Mouse (Mus musculus) thymus, postnatal 4 days (tissue): ENCODE results near the gene Tspan6.

Experiments used
- DNase-seq: peaks from one replicate; pipeline ENCODE4 v3.0.0; 2021

Tspan6 gene

DNA sequence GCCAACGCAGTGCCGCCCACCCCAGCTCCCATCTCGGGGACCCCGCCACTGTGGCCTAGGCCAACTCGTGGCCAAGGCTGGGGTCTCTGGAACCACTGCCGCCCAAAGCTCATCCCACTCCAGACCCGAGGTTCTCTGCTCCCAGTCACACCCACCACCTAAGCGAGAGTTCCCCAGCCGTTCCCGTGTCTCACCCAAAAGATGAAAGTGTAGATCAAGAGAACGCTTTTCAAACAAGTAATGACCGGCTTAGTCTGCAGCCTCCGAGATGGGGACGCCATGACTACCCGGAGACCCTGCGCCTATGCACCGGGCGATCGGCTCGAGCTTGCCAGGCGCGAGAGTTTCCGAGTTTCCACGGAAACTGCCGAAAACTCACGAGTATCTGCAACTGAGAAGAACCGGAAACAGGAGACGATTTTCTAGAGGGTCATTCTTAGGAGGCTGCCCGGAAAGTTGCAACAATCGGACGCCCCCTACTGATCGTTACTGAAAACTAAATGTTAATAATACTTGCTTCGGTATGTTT is at the start of gene Tspan6:
Gene Tspan6 (minus strand): TSS at position 416 of the 529 bp plus-strand sequence.
- peak; percentile 90 for DNase-seq

DNA sequence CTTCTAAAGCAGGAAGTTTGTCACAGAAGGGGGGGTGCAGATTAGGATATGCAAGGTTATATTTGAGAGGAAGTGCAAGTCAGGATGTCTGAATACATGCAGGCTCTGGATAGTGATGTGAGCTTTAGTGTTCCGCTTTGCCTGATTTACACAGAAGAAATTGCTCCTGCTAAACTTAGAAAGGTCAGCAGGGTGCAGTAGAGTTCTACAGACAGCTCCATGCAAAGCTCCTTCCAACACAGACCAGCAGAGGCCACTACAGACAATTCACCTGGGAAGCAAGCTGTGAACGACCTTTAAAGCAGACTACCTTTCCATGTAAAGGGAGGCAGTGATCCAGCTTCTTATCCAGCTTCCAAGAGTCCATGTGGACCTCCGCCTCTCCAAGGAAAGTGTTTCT is 49.2 kb upstream of the Tspan6 start:
- peak; percentile 46 for DNase-seq

DNA sequence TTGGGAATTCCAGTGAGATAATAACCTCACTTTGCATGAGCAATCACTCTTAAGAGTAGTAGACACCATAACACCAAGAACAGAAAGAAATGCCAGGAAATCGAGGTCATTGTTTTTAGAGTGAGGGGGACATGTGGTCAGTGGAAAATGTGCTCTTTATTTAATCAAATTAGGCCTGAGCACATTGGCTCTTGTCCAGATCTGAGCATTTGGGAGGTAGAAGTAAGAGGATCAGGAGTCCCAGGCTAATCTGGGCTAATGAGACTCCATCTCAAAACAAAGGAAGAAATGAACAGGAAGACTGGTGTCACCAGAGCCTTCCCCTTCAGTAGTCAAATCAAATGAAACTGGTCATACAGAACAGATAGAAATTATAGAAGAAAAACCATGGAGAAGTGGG is 41.3 kb upstream of the Tspan6 start:
- DNase-seq = no peak

DNA sequence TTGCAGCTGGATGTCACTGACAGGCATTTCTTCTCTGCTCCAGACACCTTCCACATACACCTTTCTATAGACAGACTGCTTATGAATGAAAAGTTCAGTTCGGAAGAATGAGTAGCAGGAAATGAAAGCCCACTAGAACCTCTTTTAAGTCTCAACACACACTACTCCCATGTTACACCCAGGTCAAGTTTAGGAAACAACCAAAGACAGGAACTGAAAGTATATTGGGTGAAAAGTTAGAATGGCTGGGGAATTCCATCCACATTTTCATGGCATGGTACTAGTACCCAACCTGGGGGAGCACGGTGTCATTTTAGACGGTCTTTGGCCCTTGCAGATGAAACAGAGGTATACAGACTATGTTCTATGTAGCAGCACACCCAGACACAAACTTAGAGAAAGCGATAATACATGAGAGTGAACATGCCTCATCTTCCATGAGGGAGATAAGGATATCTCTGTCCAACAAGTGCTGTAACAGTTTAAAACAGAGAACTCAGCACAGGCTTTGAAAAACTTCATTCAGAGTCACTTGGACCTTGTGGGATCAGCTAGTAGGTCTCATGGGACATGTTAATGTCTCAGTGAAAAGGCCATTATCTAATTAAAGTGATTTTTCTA is 38.5 kb upstream of the Tspan6 start:
- no peak for DNase-seq

DNA sequence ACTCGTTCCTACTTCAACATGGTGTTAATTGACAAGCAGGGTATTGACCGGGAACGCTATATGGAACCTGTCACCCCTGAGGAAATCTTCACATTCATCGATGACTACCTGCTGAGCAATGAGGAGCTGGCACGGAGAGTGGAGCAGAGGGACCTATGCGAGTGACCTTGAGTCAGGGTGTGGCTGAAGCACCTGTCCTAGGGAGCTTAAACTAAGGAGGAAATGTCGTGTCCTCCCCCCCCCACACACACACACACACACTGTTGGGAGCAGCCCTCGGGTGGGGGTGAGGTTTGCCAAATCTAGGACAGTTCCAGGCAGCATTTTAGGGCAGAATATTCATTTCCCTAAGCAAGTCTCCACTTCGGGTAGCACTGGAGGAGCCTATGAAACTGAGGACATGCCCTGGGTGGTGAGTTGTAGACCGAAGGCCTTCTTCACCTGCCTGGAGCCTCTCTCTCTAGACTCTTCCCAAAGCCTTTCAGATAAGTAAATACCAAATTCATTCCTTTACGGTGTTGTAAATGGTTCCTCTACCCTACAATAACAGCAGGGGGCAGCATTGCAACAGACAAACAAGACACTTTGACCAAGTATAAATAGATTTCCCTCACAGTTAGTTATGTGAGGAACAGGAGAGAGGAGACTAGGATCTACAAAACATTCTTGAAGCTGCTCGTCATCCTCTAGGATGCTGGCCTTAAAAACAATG is 33.2 kb upstream of the Tspan6 start:
- DNase-seq = peak; percentile 36

DNA sequence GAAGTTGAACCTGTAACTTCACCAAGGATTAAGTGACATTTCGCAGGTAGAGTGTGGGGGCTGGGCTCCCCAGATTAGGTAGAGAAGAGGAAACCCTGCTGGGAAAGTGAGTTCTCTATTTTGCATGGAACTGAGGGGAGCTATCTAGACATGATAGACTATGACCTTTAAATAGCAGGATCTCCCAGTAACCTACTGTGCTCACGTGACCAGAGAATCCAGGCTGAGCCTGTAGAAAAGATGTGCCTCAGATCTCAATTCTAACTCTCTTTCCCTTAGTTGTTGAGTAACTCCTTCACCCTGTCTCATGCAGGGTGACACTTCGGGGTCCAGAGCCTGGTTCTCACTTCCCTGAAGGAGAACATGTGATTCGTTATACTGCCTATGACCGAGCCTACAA is 28.5 kb upstream of the Tspan6 start:
- DNase-seq = no peak

DNA sequence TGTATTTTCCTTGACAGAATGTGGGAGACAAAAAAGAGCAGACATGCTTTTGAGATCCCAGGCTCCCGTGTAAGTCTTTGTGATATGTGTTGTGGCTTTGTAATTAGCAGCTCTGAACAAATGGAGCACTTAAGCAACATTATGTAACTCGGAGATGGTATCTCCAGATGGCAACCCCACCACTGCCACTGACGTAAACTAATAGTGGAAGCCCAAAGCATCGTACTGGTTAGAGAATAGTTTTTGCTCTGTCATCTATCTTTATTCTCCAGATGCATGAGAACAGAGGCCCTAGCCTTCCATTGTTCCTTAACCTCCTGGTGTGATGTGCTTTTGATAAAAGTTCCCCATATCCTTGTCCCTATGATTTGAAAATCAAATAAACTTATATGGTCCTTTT is 23.0 kb upstream of the Tspan6 start:
- DNase-seq = no peak

DNA sequence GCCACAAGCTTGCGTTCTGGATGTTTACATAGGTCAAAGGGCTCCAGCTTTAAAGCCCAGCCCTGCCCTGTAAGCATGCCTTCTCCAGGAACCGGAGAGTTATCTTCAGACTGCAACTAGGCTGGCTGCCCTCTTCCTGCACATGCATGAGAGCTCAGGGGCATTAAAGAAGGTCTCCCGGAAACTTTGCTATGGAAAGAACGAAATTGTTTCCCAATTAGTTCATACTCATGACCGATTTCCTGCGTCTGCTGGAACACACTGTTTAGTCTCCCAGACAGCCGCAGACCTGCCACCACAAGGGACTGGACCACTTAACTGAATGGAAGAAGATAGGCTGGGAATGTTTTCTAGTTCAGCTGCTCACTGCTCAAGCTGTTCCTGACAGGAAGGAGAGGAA is 16.0 kb upstream of the Tspan6 start:
- DNase-seq = no peak

DNA sequence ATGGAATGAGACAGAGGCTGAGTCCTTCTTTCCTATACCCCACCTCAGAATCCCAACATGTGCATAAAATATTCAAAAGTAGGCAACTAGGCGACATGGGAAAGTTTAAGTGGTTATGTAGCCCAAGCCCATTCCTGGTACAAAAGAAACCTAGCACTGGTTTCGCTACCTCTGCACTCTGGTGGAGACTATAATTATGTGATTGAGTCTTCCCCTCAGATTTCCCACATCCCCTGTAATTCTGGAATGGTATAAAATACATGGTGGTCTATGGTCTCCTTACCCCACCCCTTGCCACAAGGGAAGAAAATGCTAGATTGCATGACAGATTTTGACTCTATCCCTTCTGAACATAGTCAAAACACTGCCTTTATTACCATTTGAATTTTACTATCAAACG is 14.8 kb upstream of the Tspan6 start:
- DNase-seq = no peak

DNA sequence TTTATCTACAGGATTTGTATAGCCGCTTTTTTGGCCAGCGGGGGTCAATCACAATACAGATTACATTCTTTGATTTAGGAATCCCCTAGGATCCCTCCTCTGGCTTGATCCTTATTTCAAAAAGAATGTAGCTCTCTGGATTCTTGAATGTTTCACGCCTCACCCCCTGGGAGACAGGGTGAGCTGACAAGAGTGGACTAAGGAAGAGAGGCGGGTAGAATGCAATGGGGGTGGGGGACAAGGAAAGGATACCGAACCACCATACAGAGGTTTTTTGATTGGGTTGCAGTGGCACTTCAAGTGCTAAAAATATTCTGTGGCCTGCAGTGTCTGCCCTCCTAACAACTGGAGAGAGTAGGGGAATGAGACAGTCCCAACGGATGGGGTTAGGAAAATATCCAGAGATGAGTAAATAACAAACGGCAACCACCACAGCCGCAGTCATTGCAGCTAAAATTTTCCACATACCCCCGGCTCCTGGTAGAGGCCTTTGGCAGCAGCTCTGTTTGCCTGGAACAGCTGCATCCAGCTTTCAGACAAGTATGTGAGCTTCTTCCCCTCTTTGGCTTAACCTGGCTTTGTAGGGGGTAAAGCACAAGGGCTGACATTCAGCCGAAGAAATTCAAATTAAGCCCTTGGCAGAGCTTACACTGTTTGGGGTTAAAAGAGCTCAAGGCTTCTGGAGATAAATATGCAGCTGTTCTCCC is 13.3 kb upstream of the Tspan6 start:
- no peak for DNase-seq

DNA sequence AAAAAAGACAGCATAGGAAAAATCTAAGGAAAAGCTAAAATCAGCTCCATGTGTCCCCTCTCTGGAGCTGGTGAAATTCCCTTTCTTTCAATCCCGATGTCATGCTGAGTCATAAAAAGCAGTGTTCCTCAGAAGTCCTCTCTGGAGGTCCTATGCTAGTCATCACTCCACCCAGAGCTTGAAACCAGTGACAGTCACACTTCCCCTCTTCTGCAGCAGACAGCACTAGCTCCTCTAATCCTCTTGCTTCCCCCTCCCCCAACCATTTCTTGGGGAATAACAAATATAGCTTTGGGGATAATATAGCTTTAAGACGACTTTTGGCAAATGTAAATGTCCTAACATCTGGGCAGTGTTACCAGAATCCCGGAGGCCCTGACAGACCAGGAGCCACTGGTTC is 10.0 kb upstream of the Tspan6 start, which contains the start of gene Srpx2:
Gene Srpx2 (plus strand): TSS at position 166 of the 400 bp plus-strand sequence.
- DNase-seq = no peak

DNA sequence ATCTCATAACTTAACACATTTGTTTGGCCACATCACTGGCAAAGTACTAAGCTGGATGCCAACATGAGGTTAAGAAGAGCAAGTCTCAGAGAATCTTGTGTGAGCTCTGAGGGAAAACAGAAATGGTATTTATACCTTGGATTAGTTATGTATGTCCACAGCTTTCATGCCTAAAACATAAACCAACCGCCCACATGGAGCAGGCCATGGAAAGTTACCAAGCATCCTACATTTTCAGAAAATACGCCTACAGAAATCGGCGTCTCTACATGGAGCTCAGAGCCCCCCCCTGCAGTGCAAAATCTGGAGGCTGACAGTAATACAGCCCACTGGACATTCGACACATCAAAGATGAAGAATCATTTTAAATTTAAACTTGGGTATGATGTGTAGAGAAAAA is 10.1 kb downstream of the Tspan6 start:
- no peak for DNase-seq

DNA sequence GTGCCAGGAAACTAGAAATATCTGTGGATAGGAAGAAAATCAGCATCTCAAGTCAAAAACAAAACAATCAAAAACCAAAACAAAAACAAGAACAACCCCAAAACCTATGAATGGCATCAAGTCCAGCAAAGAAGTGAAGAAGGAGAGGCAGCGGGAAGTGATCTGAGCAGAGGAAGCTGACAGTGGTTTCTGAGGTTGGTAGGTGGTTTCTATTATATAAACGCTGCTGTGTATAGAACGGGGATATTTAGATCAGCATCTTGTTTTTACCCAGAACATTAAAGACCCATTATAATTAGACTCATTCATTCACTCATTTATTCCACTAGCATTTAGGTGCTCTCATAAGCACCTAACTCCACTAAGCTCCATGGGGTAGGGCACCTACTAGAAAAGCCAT is 10.9 kb downstream of the Tspan6 start:
- DNase-seq = no peak

DNA sequence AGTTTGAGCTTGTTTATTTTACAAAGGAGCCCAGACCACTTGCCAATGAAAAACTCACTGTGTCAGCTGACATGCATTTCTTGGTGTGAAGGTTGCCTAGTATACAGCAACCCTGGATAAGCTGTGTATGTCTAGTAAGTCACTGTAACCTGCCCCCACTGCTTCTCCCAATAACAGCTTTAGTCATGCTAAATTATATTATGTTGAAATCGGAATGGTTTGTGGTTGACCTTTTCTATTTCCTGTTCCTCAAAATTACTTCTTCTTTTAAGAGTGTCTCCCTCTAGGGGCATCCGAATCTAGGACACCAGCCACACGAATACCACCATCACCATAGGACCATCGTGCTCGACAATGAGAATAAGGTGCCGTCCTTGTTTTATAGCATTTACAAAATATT is 28.5 kb downstream of the Tspan6 start:
- no peak for DNase-seq

DNA sequence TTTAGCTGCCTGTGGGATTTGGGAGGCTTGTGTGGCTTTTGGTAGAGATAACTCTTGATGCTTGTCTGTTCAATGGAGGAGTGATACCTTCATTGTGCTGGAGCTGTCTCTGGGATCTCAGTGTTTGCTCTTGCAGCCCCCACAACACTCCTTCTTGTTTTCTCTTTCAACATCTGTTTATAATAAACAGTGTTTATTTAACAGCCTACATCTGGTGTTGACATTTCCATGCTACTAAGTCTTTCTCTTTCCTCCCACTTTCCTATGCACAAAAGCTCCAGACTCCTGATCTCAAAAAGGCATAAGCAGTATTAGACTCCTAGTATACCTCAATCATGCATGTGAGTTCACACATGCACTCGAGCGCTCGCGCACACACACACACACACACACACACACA is 44.6 kb downstream of the Tspan6 start:
- DNase-seq = no peak

DNA sequence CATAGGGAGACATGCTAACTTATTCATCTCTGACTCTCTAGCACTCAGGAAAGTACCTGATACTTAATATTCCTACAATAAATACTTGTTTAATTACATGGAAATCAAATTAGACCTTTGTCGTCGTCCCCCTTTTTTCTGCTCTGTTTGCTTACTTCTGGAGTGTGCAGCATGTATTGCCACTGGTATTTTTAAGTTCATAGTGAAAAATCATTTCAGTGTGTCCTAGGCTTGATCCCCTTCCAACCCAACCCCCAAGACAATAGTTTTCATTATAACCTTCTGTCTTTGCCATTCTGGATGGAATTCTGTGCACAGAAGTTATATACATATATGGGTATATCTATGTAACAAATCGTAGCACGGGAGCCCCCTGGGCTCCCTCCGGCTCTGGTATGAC is 47.5 kb downstream of the Tspan6 start, which contains the start of gene Tnmd:
Gene Tnmd (plus strand): TSS at position 301 of the 400 bp plus-strand sequence.
- DNase-seq = no peak
